Mouse (Mus musculus): ENCODE data around the gene Gm7361. TPM values are rescaled to one million over a fixed set of nuclear protein-coding genes. Genes with fewer than 3 reads are reported as not detected.
A peak's percentile ranks its signal among the peaks of the same experiment; 100 is the strongest.
"Not testable (repeated sequence)": the region's sequence is repeated elsewhere in the genome, so short reads cannot be mapped to it uniquely, and the experiment has no call there.

Gene Gm7361
- total RNA-seq (2021): not detected
- long read RNA-seq, experiment 1: 0 reads
- long read RNA-seq, experiment 2: 0 reads

DNA sequence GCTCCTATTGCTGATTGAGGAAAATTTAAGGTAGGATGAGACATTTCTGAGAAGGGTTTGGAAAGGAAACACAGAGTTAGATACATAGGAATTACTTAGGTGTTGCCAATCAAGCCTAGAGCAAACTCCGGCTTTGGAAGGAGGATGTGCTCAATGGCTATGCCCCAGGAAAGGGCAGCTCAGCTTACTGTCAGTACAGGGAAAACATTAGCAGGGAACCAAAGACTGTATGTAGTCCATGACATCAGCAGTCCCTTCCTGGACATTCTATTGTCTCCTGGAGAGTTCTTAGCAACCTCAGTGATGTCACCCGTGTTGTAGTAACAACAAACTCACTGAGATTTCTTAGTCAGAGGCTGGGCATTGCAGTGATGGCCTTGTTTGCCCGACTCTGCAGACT, at the start of gene Gm7361:
Gm7361 (plus strand) TSS at position 301 of the 400 bp plus-strand sequence.
- DNase-seq; intact Hi-C loops (cut with DNase I): not testable (repeated sequence)

GRCm38 (mm10) chr5:26211030-26211429, 46.5 kb upstream of the Gm7361 start:
- intact Hi-C loops (cut with DNase I): no loop called here
- DNase-seq: no peak

DNA sequence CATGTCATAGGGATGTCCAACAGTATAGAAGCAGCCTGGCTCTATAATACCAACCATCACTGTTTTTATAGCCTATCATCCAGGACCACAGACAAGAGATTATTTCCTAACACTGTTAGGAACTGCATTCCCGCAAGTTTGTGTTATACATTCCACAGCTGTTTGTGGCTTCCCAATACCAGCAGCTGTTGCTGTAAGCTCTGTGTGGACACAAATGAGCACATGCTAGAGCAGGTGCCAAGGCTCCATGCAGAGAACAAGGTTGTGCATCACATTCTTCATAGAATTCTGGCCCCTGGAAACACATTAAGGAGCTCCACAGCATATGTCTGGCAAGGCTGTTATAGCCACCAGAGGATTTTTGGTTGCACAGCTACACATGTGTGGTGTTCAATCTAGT, 35.4 kb upstream of the Gm7361 start:
- intact Hi-C loops (cut with DNase I): no loop called here
- DNase-seq: no peak

- intact Hi-C loops (cut with DNase I); DNase-seq: not testable (repeated sequence)
Measured at GRCm38 (mm10) chr5:26266656-26267055, 9.2 kb downstream of the Gm7361 start.

- intact Hi-C loops (cut with DNase I): no loop called here
- DNase-seq: no peak
Measured at GRCm38 (mm10) chr5:26280361-26280760, 22.9 kb downstream of the Gm7361 start.

DNA sequence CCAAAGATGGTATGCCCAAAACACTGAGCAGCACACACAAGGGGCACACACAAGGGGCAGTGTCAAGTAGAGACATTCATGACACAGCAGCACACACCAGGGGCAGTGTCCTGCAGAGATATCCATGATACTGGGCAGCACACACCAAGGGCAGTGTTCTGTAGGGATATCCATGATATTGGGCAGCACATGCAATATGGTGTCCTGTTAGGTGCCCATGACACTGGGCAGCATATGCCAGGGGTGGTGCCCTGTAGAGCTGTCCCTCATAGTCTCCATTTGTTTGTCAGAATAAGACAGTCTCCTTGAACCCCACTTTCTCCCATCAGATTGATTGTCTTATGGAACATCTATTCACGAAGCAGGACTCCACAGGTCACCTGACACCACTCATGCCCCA, 24.2 kb downstream of the Gm7361 start:
- intact Hi-C loops (cut with DNase I): no loop called here
- DNase-seq: no peak

- DNase-seq: peak; percentile 8 to 34
- intact Hi-C loops (cut with DNase I): no loop called here
Measured at GRCm38 (mm10) chr5:26282282-26282681, 24.8 kb downstream of the Gm7361 start.

DNA sequence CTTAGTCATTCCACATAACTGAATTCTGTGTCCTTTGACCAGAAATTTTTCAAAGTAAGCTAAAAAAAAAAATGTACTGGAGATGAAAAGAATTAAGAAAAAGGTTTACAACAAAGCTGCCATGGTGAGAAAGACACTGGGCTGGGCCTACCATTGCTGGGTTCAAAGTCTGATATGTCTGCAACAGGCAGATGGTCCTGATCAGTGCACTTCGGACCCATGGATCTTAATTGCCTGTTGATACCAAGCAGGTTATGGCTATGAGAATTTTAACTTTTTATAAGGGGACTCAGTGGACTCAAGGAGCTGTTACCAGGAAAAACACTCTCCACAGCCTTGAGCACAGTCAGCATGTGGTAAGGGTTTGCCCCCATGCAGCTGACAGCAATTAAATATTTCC, 25.9 kb downstream of the Gm7361 start:
- no peak for DNase-seq
- intact Hi-C loops (cut with DNase I): no loop called here

DNA sequence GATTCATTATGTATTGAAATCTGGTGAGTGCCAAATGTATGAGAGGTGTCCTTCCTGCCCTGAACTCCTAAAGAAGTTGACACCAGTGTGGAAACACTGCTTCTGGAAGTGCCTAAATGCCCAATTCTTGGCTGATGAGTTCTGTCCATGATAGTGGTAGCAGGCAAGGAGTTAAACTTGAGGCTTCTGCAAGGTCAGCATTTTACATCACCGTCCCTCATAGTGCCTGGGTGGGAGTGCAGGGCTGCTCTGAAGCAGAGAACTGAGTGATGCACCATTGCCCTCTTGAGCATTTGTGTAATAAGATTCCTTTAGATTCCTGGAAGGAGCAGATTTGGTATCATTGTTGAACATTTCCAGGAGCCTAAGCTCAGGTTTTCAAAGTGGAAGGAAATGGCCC, 34.1 kb downstream of the Gm7361 start:
- intact Hi-C loops (cut with DNase I): no loop called here

DNA sequence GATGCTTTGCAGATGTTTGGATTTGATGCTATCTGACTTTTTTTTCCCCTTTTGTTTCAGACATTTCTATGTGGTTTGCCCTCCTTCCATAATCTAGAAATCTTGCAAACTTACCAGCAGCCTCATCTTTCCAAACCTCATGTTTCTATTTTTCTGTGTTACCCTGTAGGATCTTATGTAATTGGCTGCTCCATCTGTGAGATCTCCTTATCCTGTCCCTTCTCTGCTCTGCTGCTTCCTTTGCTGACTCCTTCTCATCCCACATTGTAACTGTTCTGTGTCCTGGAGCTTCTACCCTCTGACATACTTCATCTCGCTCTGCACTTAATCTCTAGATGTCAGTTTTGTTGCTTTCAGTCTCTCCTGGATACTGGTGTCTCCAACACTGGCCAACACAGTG, 35.8 kb downstream of the Gm7361 start:
- DNase-seq: no peak

More for the DNA sequence above, 34.1 kb downstream of the Gm7361 start:
- no peak for DNase-seq

More for the DNA sequence above, 35.8 kb downstream of the Gm7361 start:
- intact Hi-C loops (cut with DNase I): no loop called here

Other genes with a start within 250 kb of the Gm7361 start
- gene Gm5862, start 234.8 kb upstream of the Gm7361 start, total RNA-seq (2021): not detected
- gene Speer4a, start 218.1 kb upstream of the Gm7361 start, total RNA-seq (2021): not detected
- gene Gm7347, start 199.1 kb upstream of the Gm7361 start, total RNA-seq (2021): not detected
- not detected for gene Gm10471, start 168.4 kb upstream of the Gm7361 start, total RNA-seq (2021)
- not detected for gene 5031410I06Rik, start 152.3 kb upstream of the Gm7361 start, total RNA-seq (2021)
- not detected for gene Gm10220, start 136.3 kb upstream of the Gm7361 start, total RNA-seq (2021)